Mouse (Mus musculus) cortical plate, adult 2 months (tissue): Measurements from ENCODE around the gene Ptpn12. TPM values are rescaled to one million over a fixed set of nuclear protein-coding genes. Genes with fewer than 3 reads are reported as not detected.

Source experiments
- H3K27ac ChIP-seq: fragments of 200-500 bp; 2 replicates; pipeline ENCODE4 v1.5.1; 2012; ENCODE audit warnings: low read length, control low read depth, inconsistent platforms; ENCODE audit not compliant: insufficient read depth
- H3K4me1 ChIP-seq: fragments of 200-500 bp; 2 replicates; pipeline ENCODE4 v1.6.1; 2011; ENCODE audit warnings: low read length; ENCODE audit not compliant: control insufficient read depth, insufficient read depth
- H3K4me3 ChIP-seq: fragments of 200-500 bp; 2 replicates; pipeline ENCODE4 v1.5.1; 2011; ENCODE audit warnings: mild to moderate bottlenecking, low read length, control low read depth; ENCODE audit not compliant: insufficient read depth
- CTCF ChIP-seq: fragments of 200-500 bp; IDR thresholded peaks from 2 replicates; pipeline ENCODE4 v1.5.1; 2011; ENCODE audit warnings: mild to moderate bottlenecking, control low read depth, low read length; ENCODE audit not compliant: insufficient read depth; ENCODE audit errors: extremely low read depth
- POLR2A ChIP-seq: fragments of 200-500 bp; IDR thresholded peaks from 2 replicates; pipeline ENCODE4 v1.6.1; 2011; ENCODE audit warnings: mild to moderate bottlenecking, low read length, control low read depth; ENCODE audit not compliant: insufficient read depth; ENCODE audit errors: extremely low read depth
- polyA plus RNA-seq: library from polyadenylated mRNA; depleted of rRNA; stranded (reverse); fragments of >200 nt; gene quantifications from 2 replicates; pipeline ENCODE4 v1.2.3, GENCODE M21; 2012

The Ptpn12 gene
- polyA plus RNA-seq, 1 experiment: 54.2 TPM

DNA sequence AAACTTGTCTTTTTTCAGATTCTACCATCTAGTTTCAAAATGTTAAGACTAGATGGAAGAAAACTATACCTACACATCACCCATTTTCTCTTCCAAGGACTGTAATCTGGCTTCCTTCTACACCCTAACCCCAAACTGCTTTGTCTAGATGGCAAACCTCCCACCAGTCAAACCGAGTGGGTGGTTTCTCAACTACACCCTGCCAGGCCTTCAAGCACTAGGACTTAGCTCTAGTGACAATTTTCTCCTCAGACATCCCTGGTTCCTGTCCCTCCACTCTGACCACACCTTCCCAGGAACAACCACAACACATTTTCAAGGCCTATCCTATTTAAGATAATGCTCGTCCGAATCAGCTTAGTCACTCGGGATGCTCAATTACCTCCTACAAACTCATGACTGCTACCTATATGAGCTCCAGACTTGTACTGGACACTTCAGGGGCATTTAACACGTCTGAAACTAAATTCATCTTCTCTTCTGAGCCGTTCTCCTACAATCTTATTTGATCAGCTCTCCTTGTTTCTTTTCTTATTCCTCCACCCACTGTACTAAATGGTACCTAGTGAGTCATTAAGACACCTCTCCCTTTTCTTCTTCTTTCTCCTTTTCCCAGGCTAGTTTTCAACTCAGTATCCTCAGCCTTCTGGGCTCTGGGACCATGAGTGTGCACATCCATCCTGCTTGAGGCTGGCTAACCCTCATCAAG lies 5.5 kb downstream of the Ptpn12 start:
- Histone ChIP-seq H3K4me1 (peaks cover 13% of the 10 kb centered on the region), H3K4me3 (no peak overlapping the region), H3K27ac (no peak overlapping the region)
- TF ChIP-seq CTCF: no peak

DNA sequence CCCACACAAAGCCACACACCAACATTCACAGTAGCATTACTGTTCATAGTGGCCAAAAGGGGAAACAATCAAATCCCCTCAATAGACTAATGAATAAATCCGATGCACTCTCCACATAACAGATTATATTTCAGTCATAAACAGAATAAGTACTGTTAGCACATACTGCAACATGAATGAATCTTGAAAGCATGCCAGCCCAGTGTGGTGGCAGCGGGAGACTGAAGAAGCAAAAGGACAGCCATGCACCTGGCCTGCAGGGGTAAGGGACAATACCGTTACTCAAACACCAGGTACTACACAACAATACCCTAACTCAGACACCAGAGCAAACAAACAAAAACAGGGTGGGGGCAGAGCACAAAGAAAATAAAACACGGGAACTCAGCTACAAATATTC lies 6.7 kb downstream of the Ptpn12 start:
- H3K27ac ChIP-seq: no peak overlapping the region
- H3K4me1 ChIP-seq: peaks cover 13% of the 10 kb centered on the region
- no peak for TF ChIP-seq CTCF
- no peak for TF ChIP-seq POLR2A
- H3K4me3 ChIP-seq: no peak overlapping the region

DNA sequence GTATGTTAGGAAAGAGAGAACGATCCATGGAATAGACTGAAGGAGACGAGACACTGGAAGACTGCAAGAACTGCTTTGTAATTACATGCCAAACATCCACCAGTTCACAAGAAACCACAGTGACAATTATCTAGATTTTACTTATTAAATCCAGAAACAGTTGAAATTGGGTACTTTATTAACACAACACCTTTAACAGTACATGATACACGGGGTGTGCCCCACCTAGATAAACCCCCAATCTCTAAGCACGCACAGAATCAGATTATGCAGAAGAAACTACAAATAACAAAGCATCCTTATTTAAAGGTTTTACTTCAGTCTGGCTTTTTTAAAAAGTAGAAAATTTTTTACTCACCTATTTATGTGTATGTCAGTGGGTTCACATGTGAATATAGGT lies 8.6 kb downstream of the Ptpn12 start:
- Histone ChIP-seq H3K27ac (no peak overlapping the region), H3K4me1 (peaks cover 10% of the 10 kb centered on the region), H3K4me3 (no peak overlapping the region)
- TF ChIP-seq POLR2A (no peak), CTCF (no peak)

DNA sequence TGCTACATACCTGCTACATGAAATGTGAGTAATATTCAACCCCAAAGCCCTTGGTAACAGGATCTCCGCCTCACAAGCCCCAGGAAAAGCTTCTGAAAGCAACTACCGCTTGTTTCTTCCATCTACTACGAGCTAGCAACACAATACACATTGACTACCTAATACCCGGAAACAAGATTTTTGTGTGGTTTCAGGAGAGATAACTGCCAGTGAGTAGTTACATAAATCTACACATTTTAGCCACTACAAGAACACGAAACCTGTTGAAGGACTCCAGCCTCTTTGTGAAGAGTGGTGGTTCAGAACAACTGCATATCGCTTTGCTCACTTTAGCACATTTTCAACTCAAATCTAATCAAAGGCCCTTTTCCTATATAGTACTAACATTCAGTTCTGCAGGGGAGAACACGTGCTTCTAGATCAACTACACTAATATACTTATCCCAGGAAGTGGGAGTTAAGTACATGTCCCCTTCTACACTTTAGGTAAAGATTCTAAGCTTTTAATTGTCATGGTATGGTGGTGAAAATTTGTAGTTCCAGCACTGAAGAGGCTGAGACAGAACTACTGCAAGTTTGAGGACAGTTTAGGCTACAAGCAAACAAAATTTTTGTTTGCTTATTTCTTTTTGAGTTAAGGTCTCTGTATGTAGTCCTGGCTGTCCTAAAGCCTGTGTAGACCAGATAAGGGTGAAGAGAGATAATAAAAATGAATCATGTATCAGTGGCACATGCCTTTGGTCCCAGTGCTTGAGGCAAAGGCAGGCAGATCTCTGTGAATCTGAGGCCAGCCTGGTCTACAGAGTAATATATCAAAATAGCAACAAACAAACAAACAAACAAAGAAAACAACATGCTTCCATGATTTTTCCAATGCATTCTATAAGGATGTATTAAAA lies 9.3 kb downstream of the Ptpn12 start:
- peaks cover 10% of the 10 kb centered on the region for H3K4me1 ChIP-seq
- TF ChIP-seq CTCF (no peak), POLR2A (no peak)
- H3K27ac ChIP-seq: no peak overlapping the region
- no peak overlapping the region for H3K4me3 ChIP-seq

DNA sequence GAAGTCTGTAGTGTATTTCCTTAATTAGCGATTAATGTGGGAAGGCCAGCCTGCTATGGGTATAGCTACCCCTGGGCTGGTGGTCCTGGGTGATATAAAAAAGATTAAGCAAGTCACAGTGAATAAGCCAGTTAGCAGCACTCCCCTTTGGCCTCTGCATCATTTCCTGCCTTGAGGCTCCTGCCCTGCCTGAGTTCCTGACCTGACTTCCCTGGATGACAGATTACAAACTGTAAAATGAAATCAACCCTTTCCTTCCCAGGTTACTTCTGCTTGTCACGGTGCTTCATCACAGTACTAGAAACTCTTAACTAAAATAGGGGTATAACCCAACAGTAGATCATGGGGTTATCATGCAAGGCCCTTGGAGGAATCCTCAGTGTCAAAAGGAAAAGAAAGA lies 10.2 kb downstream of the Ptpn12 start:
- Histone ChIP-seq H3K4me3 (no peak overlapping the region), H3K27ac (no peak overlapping the region), H3K4me1 (peaks cover 7% of the 10 kb centered on the region)
- TF ChIP-seq CTCF (no peak), POLR2A (no peak)

DNA sequence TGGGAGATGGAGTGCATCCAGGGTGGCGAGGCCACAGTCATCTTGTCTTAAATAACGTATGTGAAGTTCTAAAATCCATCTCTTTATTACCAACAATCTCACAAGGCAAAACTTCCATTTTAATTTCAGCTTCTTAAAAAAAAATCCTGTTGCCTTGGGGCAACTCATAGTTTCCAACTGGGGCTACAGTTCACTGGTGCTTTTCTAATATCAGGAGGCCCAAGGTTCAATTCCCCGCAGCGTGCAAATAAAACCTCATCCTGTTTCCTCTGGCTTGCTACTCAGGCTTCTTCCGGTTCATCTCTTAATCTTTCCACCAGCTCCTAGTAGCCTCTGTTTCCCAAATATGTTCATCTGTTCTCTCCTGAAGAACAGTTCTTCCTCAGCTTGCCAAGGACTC lies 17.6 kb downstream of the Ptpn12 start:
- Histone ChIP-seq H3K4me1 (peaks cover 6% of the 10 kb centered on the region; the same call in 1 of the 2 replicates), H3K27ac (no peak overlapping the region), H3K4me3 (no peak overlapping the region)
- TF ChIP-seq CTCF (no peak), POLR2A (no peak)

DNA sequence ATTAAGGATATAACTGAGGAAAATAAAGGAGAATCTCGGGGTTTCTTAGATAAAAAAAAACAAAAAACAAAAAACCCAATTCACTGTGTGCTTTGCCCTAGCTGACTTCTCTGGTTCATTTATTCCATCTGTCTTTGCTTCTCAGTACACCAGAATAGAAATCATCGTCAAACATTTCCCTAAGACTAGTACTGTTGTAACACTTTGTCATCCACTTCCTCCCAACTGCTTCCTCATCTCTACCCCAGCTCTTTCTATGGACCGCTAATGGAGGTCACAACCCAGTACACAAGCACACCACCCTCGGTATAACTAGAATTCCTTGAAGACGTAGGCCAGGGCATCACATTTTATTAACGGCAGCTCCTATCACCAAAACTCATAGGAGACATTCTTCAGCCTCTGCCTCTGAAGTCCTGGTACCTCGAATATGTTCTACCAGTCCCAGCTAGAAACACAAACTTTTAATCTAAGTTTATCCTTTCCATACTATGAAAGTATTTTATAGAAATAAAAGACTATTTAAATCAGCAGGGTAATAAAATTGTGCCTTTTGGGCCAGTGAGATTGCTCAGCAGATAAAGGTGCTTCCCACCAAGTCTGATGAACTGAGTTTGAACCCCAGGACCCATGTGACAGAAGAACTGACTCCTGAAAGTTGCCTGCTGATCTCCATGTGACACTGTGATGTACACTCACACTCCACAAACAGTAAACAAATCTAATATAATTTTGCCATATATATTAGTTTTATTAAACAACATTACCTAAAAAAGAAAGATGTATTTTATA lies 19.8 kb downstream of the Ptpn12 start:
- no peak overlapping the region for H3K4me3 ChIP-seq
- peaks cover 6% of the 10 kb centered on the region; the same call in 1 of the 2 replicates for H3K4me1 ChIP-seq
- H3K27ac ChIP-seq: 0 out of 2 replicates have a peak overlapping the region, but pooled peaks have one; percentile 17
- TF ChIP-seq POLR2A (no peak), CTCF (no peak)

DNA sequence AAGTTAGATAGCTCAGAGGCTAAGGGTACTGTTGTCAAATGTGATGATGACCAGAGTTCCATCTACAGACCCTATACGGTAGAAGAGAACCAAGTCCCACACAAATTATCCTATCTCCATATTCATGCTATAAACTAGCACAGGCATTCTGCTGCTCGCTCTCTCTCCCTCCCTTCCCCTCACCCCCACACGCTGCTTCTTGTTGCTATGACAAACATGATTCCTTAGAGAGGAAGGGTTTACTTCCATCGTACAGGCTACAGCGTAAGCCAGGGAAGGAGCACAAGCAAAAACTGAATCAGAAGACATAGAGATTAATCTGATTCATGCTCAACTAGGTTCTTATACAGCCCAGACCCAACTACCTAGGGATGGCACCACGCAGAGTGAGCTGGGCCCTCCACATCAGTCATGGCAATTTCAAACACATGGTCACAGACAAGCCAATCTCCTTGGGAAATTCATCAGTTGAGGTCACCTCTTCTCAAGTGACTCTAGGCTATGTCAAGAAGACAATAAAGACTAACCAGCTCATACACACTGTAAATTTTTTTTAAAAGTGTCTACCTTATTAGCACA lies 21.2 kb downstream of the Ptpn12 start:
- TF ChIP-seq CTCF (no peak), POLR2A (no peak)
- Histone ChIP-seq H3K4me3 (no peak overlapping the region), H3K4me1 (peaks cover 6% of the 10 kb centered on the region; the same call in 1 of the 2 replicates), H3K27ac (no peak overlapping the region)
